Mouse (Mus musculus) C2C12 (cell line): Measurements from ENCODE around the gene Sgtb. TPM values are rescaled to one million over a fixed set of nuclear protein-coding genes. Genes with fewer than 3 reads are reported as not detected.

Experiments
- H3K27me3 ChIP-seq: one replicate; pipeline ENCODE4 v1.6.1; 2011; ENCODE audit not compliant: control insufficient read depth, insufficient read depth, insufficient read length
- H3K36me3 ChIP-seq: one replicate; pipeline ENCODE4 v1.6.1; 2011; ENCODE audit not compliant: control insufficient read depth, insufficient read depth
- H3K4me3 ChIP-seq: one replicate; pipeline ENCODE4 v1.5.1; 2011; ENCODE audit warnings: mild to moderate bottlenecking, control low read depth; ENCODE audit not compliant: poor library complexity, insufficient read depth, severe bottlenecking
- H3K79me2 ChIP-seq: one replicate; pipeline ENCODE4 v1.6.1; 2011; ENCODE audit not compliant: control insufficient read depth, insufficient read depth
- H3K79me3 ChIP-seq: one replicate; pipeline ENCODE4 v1.6.1; 2011; ENCODE audit warnings: low read depth, control low read depth
- H3ac ChIP-seq: one replicate; pipeline ENCODE3; 2011; ENCODE audit warnings: low read depth; ENCODE audit not compliant: control insufficient read depth, insufficient read length
- CEBPB ChIP-seq: IDR thresholded peaks from one replicate; pipeline ENCODE4 v1.6.1; 2011; ENCODE audit warnings: low read depth, mild to moderate bottlenecking, control low read depth, moderate library complexity
- CTCF ChIP-seq: IDR thresholded peaks from one replicate; pipeline ENCODE4 v1.5.1; 2011; ENCODE audit not compliant: control insufficient read depth, insufficient read depth, insufficient read length
- FOSL1 ChIP-seq: IDR thresholded peaks from one replicate; pipeline ENCODE4 v1.8.0; 2011; ENCODE audit warnings: mild to moderate bottlenecking, low read length; ENCODE audit not compliant: poor library complexity, insufficient read depth, severe bottlenecking
- MAX ChIP-seq: IDR thresholded peaks from one replicate; pipeline ENCODE4 v1.6.1; 2011; ENCODE audit warnings: mild to moderate bottlenecking, control low read depth
- MYOD1 ChIP-seq: IDR thresholded peaks from one replicate; pipeline ENCODE4 v1.6.1; 2011; ENCODE audit warnings: low read depth; ENCODE audit not compliant: control insufficient read depth, insufficient read length
- MYOG ChIP-seq: IDR thresholded peaks from one replicate; pipeline ENCODE4 v1.6.1; 2011; ENCODE audit not compliant: control insufficient read depth, insufficient read length; ENCODE audit errors: extremely low read depth
- USF1 ChIP-seq: IDR thresholded peaks from one replicate; pipeline ENCODE4 v1.6.1; 2011; ENCODE audit warnings: low read depth, mild to moderate bottlenecking, control low read depth, moderate library complexity
- polyA plus RNA-seq: library from polyadenylated mRNA; unstranded; fragments of >200 nt; fragmentation: generic; extraction: Trizol; gene quantifications from one replicate; pipeline ENCODE4 v1.2.1, GENCODE M21; 2012; ENCODE audit warnings: missing spikeins

Sgtb gene
- polyA plus RNA-seq, 1 experiment: 1.3 TPM

DNA sequence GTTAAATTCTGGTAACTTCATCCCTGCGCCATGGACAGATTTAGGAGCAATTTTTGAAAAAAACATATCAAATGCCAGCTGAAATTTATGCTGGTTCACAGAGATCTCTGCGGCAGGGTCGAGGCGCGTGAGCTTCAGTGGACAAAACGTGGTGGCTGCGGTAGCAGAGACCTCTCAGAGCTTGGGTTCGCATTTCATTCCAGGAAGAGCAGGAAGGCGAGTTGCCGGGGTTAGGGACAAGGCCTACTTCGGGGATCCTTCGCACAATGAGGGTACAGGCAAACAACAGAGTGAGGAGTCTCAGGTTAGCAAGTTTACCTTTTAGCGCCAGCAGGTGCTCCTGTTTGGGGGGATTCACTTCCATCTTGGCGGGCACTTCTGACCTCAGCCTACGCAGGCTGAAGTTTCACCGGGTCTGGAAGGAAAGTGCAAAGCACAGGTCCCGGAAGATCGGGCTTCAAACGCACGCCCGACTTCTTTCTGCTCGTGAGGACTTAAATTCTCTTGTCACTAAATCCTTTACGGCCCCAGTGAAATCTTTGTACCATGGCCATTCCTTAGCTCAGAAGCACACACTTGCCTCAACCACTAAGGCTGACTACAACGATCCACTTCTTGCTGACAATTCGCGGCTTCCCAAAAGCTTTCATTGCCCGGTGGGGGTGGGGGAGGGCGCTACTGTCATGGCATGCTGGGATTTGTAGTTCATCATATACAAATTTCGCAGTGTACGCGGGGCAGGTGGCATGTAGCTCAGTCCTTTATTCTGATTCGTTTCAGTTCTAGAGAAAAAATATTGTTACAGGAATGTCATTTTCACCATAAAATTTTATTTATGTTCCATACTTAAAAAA is 68.5 kb downstream of the Sgtb start, which contains the start of gene Trappc13:
Gene Trappc13, minus strand, starts transcription at position 674 of the 854 bp plus-strand sequence.
- no peaks in the 10 kb centered on the region for H3K27me3 ChIP-seq
- peaks cover 10% of the 10 kb centered on the region for H3K36me3 ChIP-seq
- H3K4me3 ChIP-seq: peak within 1 kb of the TSS; percentile 92
- peaks cover 63% of the 10 kb centered on the region for H3K79me2 ChIP-seq
- TF ChIP-seq CEBPB: no peak
- TF ChIP-seq FOSL1: no peak
- TF ChIP-seq CTCF: no peak
- no peak for TF ChIP-seq USF1
- TF ChIP-seq MYOD1: no peak
- TF ChIP-seq MAX: no peak
- TF ChIP-seq MYOG: no peak
- peak within 1 kb of the TSS; percentile 98 for H3ac ChIP-seq
- H3K79me3 ChIP-seq: peaks cover 41% of the 10 kb centered on the region

DNA sequence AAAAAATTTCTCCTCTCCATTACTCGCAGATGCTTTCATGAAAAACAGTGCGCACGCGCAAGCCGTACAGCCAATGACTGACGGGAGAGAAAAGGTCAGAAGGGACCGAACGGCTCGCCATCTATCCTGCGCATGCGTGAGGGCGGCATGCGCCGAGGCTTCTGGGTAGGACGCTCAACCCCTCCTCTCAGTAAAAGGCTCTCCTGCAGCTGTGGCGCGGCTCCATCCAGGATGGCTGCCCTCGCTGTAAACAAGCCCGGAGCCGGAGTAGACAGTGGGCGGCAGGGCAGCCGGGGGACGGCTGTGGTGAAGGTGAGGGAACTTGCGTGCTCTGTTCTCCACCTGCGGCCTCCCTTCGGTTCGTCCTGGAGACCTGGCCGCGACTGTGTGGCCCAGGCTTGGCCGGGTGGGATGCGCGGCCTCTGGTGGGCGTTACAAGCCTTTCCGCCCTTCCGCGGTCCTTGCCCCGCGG is 69.1 kb downstream of the Sgtb start, which contains the start of gene Trim23:
Gene Trim23, plus strand, starts transcription at position 148 of the 472 bp plus-strand sequence.
- no peak for TF ChIP-seq CEBPB
- TF ChIP-seq USF1: peak; percentile 21
- no peak for TF ChIP-seq MYOG
- TF ChIP-seq MAX: peak; percentile 49
- Histone ChIP-seq H3K79me3 (peaks cover 41% of the 10 kb centered on the region), H3ac (peak within 1 kb of the TSS; percentile 98), H3K4me3 (peak within 1 kb of the TSS; percentile 92), H3K36me3 (peaks cover 10% of the 10 kb centered on the region), H3K27me3 (no peaks in the 10 kb centered on the region), H3K79me2 (peaks cover 60% of the 10 kb centered on the region)

DNA sequence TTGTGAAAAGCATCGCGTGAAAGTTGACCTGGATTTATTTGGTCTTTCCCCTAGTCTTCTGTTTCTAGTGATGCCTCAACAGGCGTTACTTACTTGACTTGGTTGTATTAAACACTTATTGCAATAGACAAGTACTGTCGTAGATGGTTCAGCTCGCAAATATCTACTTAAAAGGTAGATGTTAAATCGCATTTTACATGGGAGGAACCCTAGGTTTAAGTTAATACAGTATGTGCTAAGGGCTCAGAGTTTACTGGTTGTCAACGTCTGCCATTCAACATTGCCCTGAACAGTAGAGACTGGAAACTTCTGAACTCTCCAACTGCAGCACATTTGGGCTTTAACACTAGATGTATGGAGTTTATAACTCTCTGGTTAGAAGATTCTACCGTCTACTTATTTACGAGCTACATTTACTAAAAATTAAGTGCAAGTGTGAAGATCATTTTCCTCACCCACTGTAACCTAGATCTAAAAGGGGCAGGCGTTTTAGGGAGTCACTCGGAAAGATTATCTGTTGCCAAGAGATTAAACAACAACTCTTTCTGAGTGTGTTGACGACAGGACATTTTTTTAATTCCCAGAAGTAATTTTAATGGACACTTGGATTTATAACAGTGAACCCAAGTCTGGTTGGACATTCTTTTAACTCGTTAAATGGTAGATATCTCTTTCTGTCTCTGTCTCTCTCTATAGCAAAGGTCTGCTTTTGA is 69.8 kb downstream of the Sgtb start:
- Histone ChIP-seq H3K36me3 (peaks cover 11% of the 10 kb centered on the region), H3K79me3 (peaks cover 38% of the 10 kb centered on the region), H3ac (peak overlapping the region; percentile 98), H3K79me2 (peaks cover 56% of the 10 kb centered on the region), H3K4me3 (peak overlapping the region; percentile 92), H3K27me3 (no peaks in the 10 kb centered on the region)
- no peak for TF ChIP-seq MAX
- TF ChIP-seq CEBPB: no peak
- no peak for TF ChIP-seq MYOG
- TF ChIP-seq USF1: no peak
- no peak for TF ChIP-seq FOSL1
- no peak for TF ChIP-seq MYOD1
- no peak for TF ChIP-seq CTCF

DNA sequence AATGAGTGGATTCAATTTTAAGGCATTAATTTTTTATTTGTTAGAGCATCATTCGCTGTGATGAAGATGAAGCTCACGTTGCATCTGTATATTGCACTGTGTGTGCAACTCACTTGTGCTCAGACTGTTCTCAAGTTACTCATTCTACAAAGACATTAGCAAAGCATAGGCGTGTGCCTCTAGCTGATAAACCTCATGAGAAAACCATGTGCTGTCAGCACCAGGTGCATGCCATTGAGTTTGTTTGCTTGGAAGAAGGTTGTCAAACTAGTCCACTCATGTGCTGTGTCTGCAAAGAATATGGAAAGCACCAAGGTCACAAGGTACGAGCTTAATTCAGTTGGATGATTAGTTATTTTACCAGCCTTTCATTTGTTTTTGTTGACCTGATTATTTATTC is 77.8 kb downstream of the Sgtb start:
- Histone ChIP-seq H3K79me2 (no peaks in the 10 kb centered on the region), H3ac (no peak overlapping the region), H3K79me3 (no peaks in the 10 kb centered on the region), H3K27me3 (no peaks in the 10 kb centered on the region), H3K36me3 (peaks cover 43% of the 10 kb centered on the region), H3K4me3 (no peak overlapping the region)
- TF ChIP-seq MYOD1: no peak
- no peak for TF ChIP-seq CEBPB
- no peak for TF ChIP-seq MYOG
- no peak for TF ChIP-seq USF1
- TF ChIP-seq FOSL1: no peak
- TF ChIP-seq MAX: no peak

Other genes with a start within 250 kb of the Sgtb start
- gene Erbin, start 189.2 kb upstream of the Sgtb start, polyA plus RNA-seq: 7.5 TPM
- 13.9 TPM for gene Nln, start 127 bp upstream of the Sgtb start, polyA plus RNA-seq
- 23.4 TPM for gene Trappc13, start 68.7 kb downstream of the Sgtb start, polyA plus RNA-seq
- 3.0 TPM for gene Trim23, start 69.1 kb downstream of the Sgtb start, polyA plus RNA-seq
- gene Cenpk, start 118.9 kb downstream of the Sgtb start, polyA plus RNA-seq: 12.6 TPM
- gene Ppwd1, start 119.1 kb downstream of the Sgtb start, polyA plus RNA-seq: 6.0 TPM
- 1.3 TPM for gene Adamts6, start 178.1 kb downstream of the Sgtb start, polyA plus RNA-seq